Mouse (Mus musculus): ENCODE measurements around the gene Cnih4. TPM values are rescaled to one million over a fixed set of nuclear protein-coding genes. Genes with fewer than 3 reads are reported as not detected.

Gene Cnih4
- polyA plus RNA-seq, 1 experiment from 2014 or later: 128 TPM

- 11% methylated on average over 12 of the region's 12 CpGs for WGBS
- no peak for ATAC-seq (ENCODE audit: insufficient number of reproducible peaks, insufficient read depth, low FRiP score, low read depth)
- peak overlapping the region; percentile 53 for H3K9ac ChIP-seq (replicated peaks; ENCODE audit: low read depth, low read length)
- peak overlapping the region; percentile 80 for H3K4me2 ChIP-seq (replicated peaks; ENCODE audit: low read depth, low read length)
- no peaks in the 10 kb centered on the region for H3K27me3 ChIP-seq (ENCODE audit: control insufficient read depth, insufficient read depth, low read length)
- H3K27ac ChIP-seq (ENCODE audit: low read length): peak overlapping the region; percentile 78
- H3K9me3 ChIP-seq (ENCODE audit: control insufficient read depth, low read depth, low read length): no peaks in the 10 kb centered on the region
- peaks cover 4% of the 10 kb centered on the region for H3K36me3 ChIP-seq (ENCODE audit: control insufficient read depth, insufficient read depth, low read length)
- peak overlapping the region; percentile 55 for H3K4me3 ChIP-seq (ENCODE audit: low read depth, low read length)
- H3K4me1 ChIP-seq (ENCODE audit: control insufficient read depth, insufficient read depth, low read length): peaks cover 11% of the 10 kb centered on the region; the same call in 1 of the 2 replicates
These were observed 473 bp downstream of the Cnih4 start for GRCm38 (mm10) chr1:181144966-181145365.

DNA sequence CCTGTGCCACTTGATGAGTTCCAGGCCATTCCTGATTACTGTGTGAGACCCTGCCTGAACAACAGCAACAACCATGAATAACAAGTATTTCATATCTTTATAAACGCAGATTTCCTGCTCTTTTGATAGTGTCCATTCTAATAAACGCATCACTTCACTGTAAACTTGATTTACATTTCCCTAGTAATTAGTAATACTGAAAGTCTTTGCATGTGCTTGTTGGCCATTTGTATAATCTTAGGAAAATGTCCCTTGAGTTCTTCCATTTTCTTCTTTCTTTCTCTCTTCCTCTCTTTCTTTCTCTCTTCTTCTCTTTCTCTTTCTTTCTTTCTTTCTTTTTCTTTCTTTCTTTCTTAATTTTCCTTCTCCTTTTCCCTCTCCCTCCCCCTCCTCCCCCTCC, 1.7 kb downstream of the Cnih4 start:
- WGBS: 91% methylated on average over 2 of the region's 2 CpGs
- no peaks in the 10 kb centered on the region for H3K9me3 ChIP-seq (ENCODE audit: control insufficient read depth, low read depth, low read length)
- H3K4me3 ChIP-seq (ENCODE audit: low read depth, low read length): no peak overlapping the region
- peaks cover 11% of the 10 kb centered on the region; the same call in 1 of the 2 replicates for H3K4me1 ChIP-seq (ENCODE audit: control insufficient read depth, insufficient read depth, low read length)
- no peaks in the 10 kb centered on the region for H3K27me3 ChIP-seq (ENCODE audit: control insufficient read depth, insufficient read depth, low read length)
- H3K9ac ChIP-seq (replicated peaks; ENCODE audit: low read depth, low read length): no peak overlapping the region
- ATAC-seq (ENCODE audit: insufficient number of reproducible peaks, insufficient read depth, low FRiP score, low read depth): no peak
- H3K36me3 ChIP-seq (ENCODE audit: control insufficient read depth, insufficient read depth, low read length): no peaks in the 10 kb centered on the region
- no peak overlapping the region for H3K27ac ChIP-seq (ENCODE audit: low read length)
- no peak overlapping the region for H3K4me2 ChIP-seq (replicated peaks; ENCODE audit: low read depth, low read length)

- Histone ChIP-seq H3K27ac (ENCODE audit: low read length) (no peak overlapping the region; the same call in 1 of the 2 replicates), H3K4me1 (ENCODE audit: control insufficient read depth, insufficient read depth, low read length) (peaks cover 15% of the 10 kb centered on the region), H3K27me3 (ENCODE audit: control insufficient read depth, insufficient read depth, low read length) (no peaks in the 10 kb centered on the region), H3K9ac (replicated peaks; ENCODE audit: low read depth, low read length) (no peak overlapping the region), H3K9me3 (ENCODE audit: control insufficient read depth, low read depth, low read length) (no peaks in the 10 kb centered on the region), H3K36me3 (ENCODE audit: control insufficient read depth, insufficient read depth, low read length) (peaks cover 3% of the 10 kb centered on the region; the same call in 1 of the 2 replicates), H3K4me2 (replicated peaks; ENCODE audit: low read depth, low read length) (no peak overlapping the region), H3K4me3 (ENCODE audit: low read depth, low read length) (no peak overlapping the region)
- 54% methylated on average over 5 of the region's 5 CpGs for WGBS
- ATAC-seq (ENCODE audit: insufficient number of reproducible peaks, insufficient read depth, low FRiP score, low read depth): no peak
These were observed 4.0 kb downstream of the Cnih4 start for GRCm38 (mm10) chr1:181148540-181148939.

DNA sequence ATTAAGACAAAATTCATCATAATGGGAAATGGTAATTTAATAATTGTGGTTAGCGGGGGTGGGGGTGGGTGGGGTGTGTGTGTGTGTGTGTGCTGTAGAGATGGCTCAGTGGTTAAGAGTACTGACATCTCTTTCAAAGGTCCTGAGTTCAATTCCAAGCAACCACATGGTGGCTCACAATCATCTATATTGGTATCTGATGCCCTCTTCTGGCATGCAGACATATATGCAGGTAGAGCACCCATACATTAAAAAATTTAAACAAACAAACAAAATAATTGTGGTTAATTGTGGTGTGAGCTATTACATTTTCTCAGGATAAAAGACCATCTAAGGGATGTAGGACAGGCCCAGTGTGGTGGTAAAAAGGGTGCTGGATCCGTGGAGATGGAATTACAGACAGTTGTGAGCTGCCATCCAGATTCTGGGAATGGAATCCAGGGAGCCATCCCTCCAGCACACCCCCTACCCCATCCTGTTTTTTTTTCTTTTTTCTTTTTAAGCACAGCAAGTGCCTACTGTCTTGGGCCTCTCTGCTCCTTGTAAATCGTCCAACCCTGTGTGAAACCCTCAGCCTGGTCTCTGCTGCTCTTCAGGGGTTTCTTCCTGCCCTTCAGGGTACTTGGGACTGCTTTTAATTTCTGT, 5.0 kb downstream of the Cnih4 start:
- Histone ChIP-seq H3K4me2 (replicated peaks; ENCODE audit: low read depth, low read length) (no peak overlapping the region), H3K4me1 (ENCODE audit: control insufficient read depth, insufficient read depth, low read length) (peaks cover 15% of the 10 kb centered on the region), H3K9me3 (ENCODE audit: control insufficient read depth, low read depth, low read length) (no peaks in the 10 kb centered on the region), H3K9ac (replicated peaks; ENCODE audit: low read depth, low read length) (no peak overlapping the region), H3K36me3 (ENCODE audit: control insufficient read depth, insufficient read depth, low read length) (peaks cover 4% of the 10 kb centered on the region; the same call in 1 of the 2 replicates), H3K27ac (ENCODE audit: low read length) (no peak overlapping the region), H3K4me3 (ENCODE audit: low read depth, low read length) (no peak overlapping the region), H3K27me3 (ENCODE audit: control insufficient read depth, insufficient read depth, low read length) (no peaks in the 10 kb centered on the region)
- 71% methylated on average over 3 of the region's 3 CpGs for WGBS
- no peak for ATAC-seq (ENCODE audit: insufficient number of reproducible peaks, insufficient read depth, low FRiP score, low read depth)

GRCm38 (mm10) chr1:181150431-181150826, 5.9 kb downstream of the Cnih4 start:
- Histone ChIP-seq H3K9me3 (ENCODE audit: control insufficient read depth, low read depth, low read length) (no peaks in the 10 kb centered on the region), H3K4me3 (ENCODE audit: low read depth, low read length) (peak overlapping the region; percentile 95; the same call in 1 of the 2 replicates), H3K27ac (ENCODE audit: low read length) (no peak overlapping the region), H3K9ac (replicated peaks; ENCODE audit: low read depth, low read length) (no peak overlapping the region), H3K4me1 (ENCODE audit: control insufficient read depth, insufficient read depth, low read length) (peaks cover 9% of the 10 kb centered on the region), H3K36me3 (ENCODE audit: control insufficient read depth, insufficient read depth, low read length) (peaks cover 4% of the 10 kb centered on the region; the same call in 1 of the 2 replicates), H3K27me3 (ENCODE audit: control insufficient read depth, insufficient read depth, low read length) (no peaks in the 10 kb centered on the region), H3K4me2 (replicated peaks; ENCODE audit: low read depth, low read length) (no peak overlapping the region)
- 63% methylated on average over 3 of the region's 3 CpGs for WGBS
- ATAC-seq (ENCODE audit: insufficient number of reproducible peaks, insufficient read depth, low FRiP score, low read depth): no peak

DNA sequence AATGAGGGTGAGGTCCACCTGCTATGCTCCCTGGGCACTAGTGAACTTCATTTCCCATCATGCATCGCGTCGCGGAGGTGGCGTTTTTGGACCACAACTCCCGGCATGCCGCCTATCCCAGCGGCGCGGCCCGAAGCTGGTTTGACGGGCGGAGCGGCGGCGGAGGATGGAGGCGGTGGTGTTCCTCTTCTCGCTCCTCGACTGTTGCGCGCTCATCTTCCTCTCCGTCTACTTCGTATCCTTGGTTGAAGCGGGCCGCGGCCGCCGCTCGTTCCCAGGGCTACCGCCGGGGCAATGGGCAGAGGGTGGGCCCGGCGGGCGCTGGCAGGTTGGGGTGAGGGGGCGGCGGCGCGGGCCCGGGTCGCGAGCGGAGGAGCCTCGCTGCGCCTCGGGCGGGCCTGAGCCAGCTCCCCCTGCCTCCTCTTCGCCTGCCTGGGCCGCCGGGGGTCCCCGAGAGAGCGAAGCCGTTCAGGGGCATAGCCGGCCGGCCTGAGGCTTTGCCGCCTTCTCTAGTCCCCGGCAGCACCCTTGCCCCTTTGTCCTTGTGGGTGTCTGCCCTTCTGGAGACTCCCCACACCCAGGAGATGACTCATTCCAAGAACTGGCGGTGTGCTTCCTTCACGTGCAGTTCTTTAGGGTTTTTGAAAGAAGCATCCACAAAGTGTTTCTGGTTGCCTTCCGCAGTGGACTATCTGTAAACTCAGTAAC, 6.5 kb downstream of the Cnih4 start:
- peak overlapping the region; percentile 95 for H3K4me3 ChIP-seq (ENCODE audit: low read depth, low read length)
- ATAC-seq (ENCODE audit: insufficient number of reproducible peaks, insufficient read depth, low FRiP score, low read depth): peak; percentile 89
- under 1% methylated on average over 58 of the region's 59 CpGs for WGBS
- peak overlapping the region; percentile 84 for H3K9ac ChIP-seq (replicated peaks; ENCODE audit: low read depth, low read length)
- peak overlapping the region; percentile 85 for H3K27ac ChIP-seq (ENCODE audit: low read length)
- H3K27me3 ChIP-seq (ENCODE audit: control insufficient read depth, insufficient read depth, low read length): no peaks in the 10 kb centered on the region
- H3K36me3 ChIP-seq (ENCODE audit: control insufficient read depth, insufficient read depth, low read length): peaks cover 4% of the 10 kb centered on the region; the same call in 1 of the 2 replicates
- H3K9me3 ChIP-seq (ENCODE audit: control insufficient read depth, low read depth, low read length): no peaks in the 10 kb centered on the region
- peaks cover 8% of the 10 kb centered on the region for H3K4me1 ChIP-seq (ENCODE audit: control insufficient read depth, insufficient read depth, low read length)
- peak overlapping the region; percentile 69 for H3K4me2 ChIP-seq (replicated peaks; ENCODE audit: low read depth, low read length)

GRCm38 (mm10) chr1:181151541-181151940, 7.0 kb downstream of the Cnih4 start:
- no peak overlapping the region; the same call in 1 of the 2 replicates for H3K27ac ChIP-seq (ENCODE audit: low read length)
- 34% methylated on average over 5 of the region's 5 CpGs for WGBS
- no peak for ATAC-seq (ENCODE audit: insufficient number of reproducible peaks, insufficient read depth, low FRiP score, low read depth)
- peaks cover 8% of the 10 kb centered on the region for H3K4me1 ChIP-seq (ENCODE audit: control insufficient read depth, insufficient read depth, low read length)
- H3K9me3 ChIP-seq (ENCODE audit: control insufficient read depth, low read depth, low read length): no peaks in the 10 kb centered on the region
- peak overlapping the region; percentile 69 for H3K4me2 ChIP-seq (replicated peaks; ENCODE audit: low read depth, low read length)
- peak overlapping the region; percentile 84 for H3K9ac ChIP-seq (replicated peaks; ENCODE audit: low read depth, low read length)
- peak overlapping the region; percentile 95 for H3K4me3 ChIP-seq (ENCODE audit: low read depth, low read length)
- peaks cover 4% of the 10 kb centered on the region; the same call in 1 of the 2 replicates for H3K36me3 ChIP-seq (ENCODE audit: control insufficient read depth, insufficient read depth, low read length)
- H3K27me3 ChIP-seq (ENCODE audit: control insufficient read depth, insufficient read depth, low read length): no peaks in the 10 kb centered on the region

- H3K27ac ChIP-seq (ENCODE audit: low read length): no peak overlapping the region
- WGBS: 82% methylated on average over 2 of the region's 2 CpGs
- peaks cover 31% of the 10 kb centered on the region for H3K36me3 ChIP-seq (ENCODE audit: control insufficient read depth, insufficient read depth, low read length)
These were observed 23.3 kb downstream of the Cnih4 start for GRCm38 (mm10) chr1:181167816-181168215.

More at GRCm38 (mm10) chr1:181167816-181168215, 23.3 kb downstream of the Cnih4 start:
- no peaks in the 10 kb centered on the region for H3K27me3 ChIP-seq (ENCODE audit: control insufficient read depth, insufficient read depth, low read length)
- H3K4me3 ChIP-seq (ENCODE audit: low read depth, low read length): no peak overlapping the region
- no peaks in the 10 kb centered on the region for H3K9me3 ChIP-seq (ENCODE audit: control insufficient read depth, low read depth, low read length)
- no peak overlapping the region for H3K9ac ChIP-seq (replicated peaks; ENCODE audit: low read depth, low read length)
- no peak for ATAC-seq (ENCODE audit: insufficient number of reproducible peaks, insufficient read depth, low FRiP score, low read depth)
- no peaks in the 10 kb centered on the region for H3K4me1 ChIP-seq (ENCODE audit: control insufficient read depth, insufficient read depth, low read length)
- H3K4me2 ChIP-seq (replicated peaks; ENCODE audit: low read depth, low read length): no peak overlapping the region

Measured in stomach, embryonic 14.5 days (tissue).